Mouse (Mus musculus): ENCODE results near the gene Olfr1008.
"Not testable (repeated sequence)": the region's sequence is repeated elsewhere in the genome, so short reads cannot be mapped to it uniquely, and the experiment has no call there.

The Olfr1008 gene

GRCm38 (mm10) chr2:85689131-85689530 lies at the start of gene Olfr1008:
TSS of gene Olfr1008 (plus strand) at chr2:85689431.
- DNase-seq (ENCODE audit: low spot score) = no peak

- no peak for DNase-seq (ENCODE audit: low spot score)
Measured at GRCm38 (mm10) chr2:85650604-85651003, 38.6 kb upstream of the Olfr1008 start, which contains the start of gene Olfr1002. TSS of gene Olfr1002 (minus strand) at chr2:85650704.

DNA sequence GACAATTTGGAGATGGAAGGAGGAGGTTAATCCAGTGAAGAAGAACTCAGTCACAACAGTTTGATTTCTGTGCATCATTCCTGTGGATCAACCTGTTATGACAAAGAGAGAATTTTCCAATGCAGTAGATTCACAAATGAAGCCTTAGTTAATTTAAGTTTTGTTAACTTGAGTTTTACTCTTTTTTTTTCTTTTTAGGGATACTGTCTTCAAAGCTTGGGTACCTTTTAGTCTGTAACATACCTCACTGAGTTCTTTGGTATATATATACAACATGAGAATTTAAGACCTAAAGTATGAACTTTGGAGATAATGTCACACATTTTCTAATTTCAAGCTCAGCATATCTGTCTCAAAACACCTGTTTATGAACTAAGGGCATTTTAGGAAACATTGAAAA lies 24.9 kb upstream of the Olfr1008 start, which contains the start of gene Olfr154:
Gene Olfr154, minus strand, starts transcription at position 101 of the 400 bp plus-strand sequence.
- not testable (repeated sequence) for DNase-seq (ENCODE audit: low spot score)

DNA sequence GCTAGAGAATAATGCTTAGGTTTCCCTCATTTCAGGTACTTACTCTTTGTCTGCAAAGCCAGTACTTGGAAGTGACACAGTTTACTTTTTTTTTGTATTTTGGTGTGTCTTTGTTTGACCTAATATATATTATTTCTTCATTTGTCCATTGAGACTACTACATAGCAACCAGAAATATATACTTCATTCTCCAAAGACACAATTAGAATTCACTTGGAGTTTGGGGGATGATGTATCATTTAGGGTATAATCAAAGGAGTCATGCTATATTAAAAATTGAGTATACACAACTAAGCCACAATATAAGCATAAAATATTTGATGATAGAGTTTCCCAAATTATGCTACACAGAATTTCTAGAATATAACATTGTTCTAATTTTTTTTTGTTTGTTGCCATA lies 10.6 kb upstream of the Olfr1008 start, which contains the start of gene Olfr1006:
Gene Olfr1006, minus strand, starts transcription at position 101 of the 400 bp plus-strand sequence.
- no peak for DNase-seq (ENCODE audit: low spot score)

DNA sequence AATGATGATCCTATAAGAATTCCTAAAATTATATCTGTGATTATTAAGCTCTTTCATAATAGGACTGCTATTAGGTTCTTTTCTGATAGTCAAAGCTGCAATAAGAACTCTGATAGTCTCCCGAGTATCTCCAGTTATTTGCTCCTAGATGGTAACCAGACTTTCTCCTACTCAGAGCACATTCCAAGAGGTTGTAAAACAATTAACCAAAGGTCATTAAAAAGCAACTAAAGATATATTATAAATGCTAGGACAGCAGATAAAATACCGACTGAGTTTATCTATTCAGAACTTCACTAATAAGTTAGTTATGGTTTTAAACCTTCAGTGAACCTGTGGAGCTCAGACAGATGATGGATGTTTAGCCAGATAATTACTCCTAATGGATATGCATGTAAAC lies 21.4 kb downstream of the Olfr1008 start:
- not testable (repeated sequence) for DNase-seq (ENCODE audit: low spot score)

DNA sequence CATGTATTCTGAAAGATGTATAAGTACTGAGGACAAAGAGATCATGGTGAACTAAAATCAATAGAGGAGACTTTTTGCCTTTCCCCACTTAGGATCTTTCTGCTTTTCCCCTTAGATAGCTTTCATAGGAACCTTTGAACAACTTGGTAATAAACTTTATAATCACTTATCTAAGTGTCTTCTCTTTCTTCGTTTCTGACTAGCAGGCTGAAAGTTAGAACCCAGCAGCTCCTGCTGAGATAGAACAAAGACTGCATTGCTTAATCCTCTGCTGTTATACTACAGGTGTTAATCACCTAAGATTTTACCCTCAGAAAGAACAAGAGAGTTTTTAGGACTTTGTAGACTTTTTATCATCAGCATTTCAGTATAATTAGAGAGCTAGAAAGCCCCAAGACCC lies 21.9 kb downstream of the Olfr1008 start:
- DNase-seq (ENCODE audit: low spot score) = no peak

DNA sequence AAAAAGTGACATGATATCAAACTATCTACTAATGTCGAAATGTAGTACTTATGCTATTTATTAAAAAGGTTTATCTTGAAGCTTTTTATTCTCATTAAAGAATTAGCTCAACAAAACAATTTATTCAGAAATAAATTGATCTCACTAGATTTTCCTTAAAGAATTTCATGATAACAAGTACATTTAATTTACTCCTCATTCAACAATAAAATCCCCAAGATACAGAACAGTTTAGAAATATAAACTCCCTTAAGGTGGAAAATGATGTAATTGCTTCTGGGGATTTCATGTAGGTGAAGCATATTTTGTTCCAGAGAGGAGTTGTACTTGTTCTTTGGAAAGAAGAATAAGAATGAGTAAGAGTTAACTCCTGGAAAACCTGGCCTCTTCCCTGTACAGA lies 25.9 kb downstream of the Olfr1008 start, which contains the start of gene Olfr1009:
Gene Olfr1009, plus strand, starts transcription at position 301 of the 400 bp plus-strand sequence.
- no peak for DNase-seq (ENCODE audit: low spot score)

DNA sequence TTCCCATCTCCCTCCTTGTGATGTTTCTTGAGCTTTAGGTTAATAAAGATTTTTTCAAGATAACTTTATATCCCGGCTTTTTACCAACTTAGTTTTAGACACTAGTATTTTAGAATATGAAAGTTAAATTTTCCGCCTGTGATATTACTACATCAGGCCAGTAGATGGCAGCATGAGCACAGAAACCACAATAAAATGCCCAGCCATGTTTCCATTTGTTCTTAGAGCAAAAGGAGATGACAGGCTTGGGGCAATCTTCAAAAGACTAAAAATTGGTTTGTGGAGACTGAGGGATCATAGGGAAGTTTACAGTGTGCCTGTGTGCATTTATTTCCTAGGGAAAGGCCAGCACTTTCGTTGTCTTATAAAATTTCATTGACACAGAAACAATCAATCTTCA lies 36.6 kb downstream of the Olfr1008 start:
- no peak for DNase-seq (ENCODE audit: low spot score)

Data from c-Kit-positive CD71-positive TER-119-positive erythroid progenitor cells, embryonic 14.5 days (primary cell).